Mouse (Mus musculus): ENCODE results near the gene Tnfrsf4.

- TF ChIP-seq POLR2A (IDR thresholded peaks at IDR 0.05; ENCODE audit: control insufficient read depth, extremely low read depth, insufficient read depth, low read length, poor library complexity) (no peak), CTCF (IDR thresholded peaks at IDR 0.05; ENCODE audit: borderline replicate concordance, control insufficient read depth, extremely low read depth, insufficient read depth, low read length, poor library complexity) (no peak)
Observed at GRCm38 (mm10) chr4:155969043-155969653, 44.5 kb upstream of the Tnfrsf4 start.

Data from thymus, adult 2 months (tissue).